Mouse (Mus musculus): ENCODE data around the gene Fam173a.
"Not testable (repeated sequence)": the region's sequence is repeated elsewhere in the genome, so short reads cannot be mapped to it uniquely, and the experiment has no call there.

Fam173a gene

GRCm38 (mm10) chr17:25829558-25830017 lies 36.9 kb upstream of the Fam173a start:
- in situ Hi-C loops (cut with MboI; ENCODE audit: unreplicated experiment in 2 of 2): no loop called here

GRCm38 (mm10) chr17:25828712-25829557 lies 36.2 kb upstream of the Fam173a start, which contains the start of gene Jmjd8:
TSS of gene Jmjd8 (plus strand) at chr17:25828867.
- in situ Hi-C loops (cut with MboI; ENCODE audit: unreplicated experiment in 2 of 2): no loop called here

GRCm38 (mm10) chr17:25828223-25828594 lies 35.5 kb upstream of the Fam173a start:
- in situ Hi-C loops (cut with MboI; ENCODE audit: unreplicated experiment in 2 of 2): no loop called here

- in situ Hi-C loops (cut with MboI; ENCODE audit: unreplicated experiment in 2 of 2): no loop called here
These were observed 35.0 kb upstream of the Fam173a start for GRCm38 (mm10) chr17:25827546-25828222.

- in situ Hi-C loops (cut with MboI; ENCODE audit: unreplicated experiment in 2 of 2): no loop called here
These were observed 34.3 kb upstream of the Fam173a start for GRCm38 (mm10) chr17:25827011-25827410.

- in situ Hi-C loops (cut with MboI; ENCODE audit: unreplicated experiment in 2 of 2): no loop called here
These were observed 33.4 kb upstream of the Fam173a start for GRCm38 (mm10) chr17:25825984-25826570.

GRCm38 (mm10) chr17:25825311-25825710 lies 32.6 kb upstream of the Fam173a start:
- in situ Hi-C loops (cut with MboI; ENCODE audit: unreplicated experiment in 2 of 2): no loop called here

GRCm38 (mm10) chr17:25824362-25825142 lies 31.9 kb upstream of the Fam173a start:
- in situ Hi-C loops (cut with MboI; ENCODE audit: unreplicated experiment in 2 of 2): no loop called here

- in situ Hi-C loops (cut with MboI; ENCODE audit: unreplicated experiment in 2 of 2): no loop called here
These were observed 30.8 kb upstream of the Fam173a start, which contains the start of gene Wdr24 for GRCm38 (mm10) chr17:25823452-25823851. TSS of gene Wdr24 (plus strand) at chr17:25823627.

GRCm38 (mm10) chr17:25818851-25819780 lies 26.4 kb upstream of the Fam173a start:
- in situ Hi-C loops (cut with MboI; ENCODE audit: unreplicated experiment in 2 of 2): loop anchor here in 1 of 2 experiments (10.0 kb wide), 1 partner anchor 424 kb away; no protein-coding TSS in a partner anchor

GRCm38 (mm10) chr17:25817662-25818061 lies 25.0 kb upstream of the Fam173a start:
- in situ Hi-C loops (cut with MboI; ENCODE audit: unreplicated experiment in 2 of 2): loop anchor here in 1 of 2 experiments (10.0 kb wide), 1 partner anchor 423 kb away; no protein-coding TSS in a partner anchor

GRCm38 (mm10) chr17:25813471-25813870 lies 20.8 kb upstream of the Fam173a start:
- in situ Hi-C loops (cut with MboI; ENCODE audit: unreplicated experiment in 2 of 2): loop anchor here (5.0 to 10.0 kb wide), 2 partner anchors 46 to 419 kb away; no protein-coding TSS in a partner anchor

GRCm38 (mm10) chr17:25810890-25811289 lies 18.2 kb upstream of the Fam173a start:
- in situ Hi-C loops (cut with MboI; ENCODE audit: unreplicated experiment in 2 of 2): loop anchor here (5.0 to 10.0 kb wide), 2 partner anchors 44 to 416 kb away; no protein-coding TSS in a partner anchor

GRCm38 (mm10) chr17:25809606-25810340 lies 17.1 kb upstream of the Fam173a start:
- in situ Hi-C loops (cut with MboI; ENCODE audit: unreplicated experiment in 2 of 2): loop anchor here (5.0 to 10.0 kb wide), 2 partner anchors 42 to 415 kb away; no protein-coding TSS in a partner anchor

- in situ Hi-C loops (cut with MboI; ENCODE audit: unreplicated experiment in 2 of 2): no loop called here
These were observed 16.3 kb upstream of the Fam173a start, which contains the start of gene Fbxl16 for GRCm38 (mm10) chr17:25808789-25809605. TSS of gene Fbxl16 (plus strand) at chr17:25809085.

- in situ Hi-C loops (cut with MboI; ENCODE audit: unreplicated experiment in 2 of 2): no loop called here
These were observed 15.3 kb upstream of the Fam173a start for GRCm38 (mm10) chr17:25808028-25808427.

- in situ Hi-C loops (cut with MboI; ENCODE audit: unreplicated experiment in 2 of 2): not testable (repeated sequence)
These were observed 14.8 kb upstream of the Fam173a start for GRCm38 (mm10) chr17:25807452-25807851.
